Mouse (Mus musculus): ENCODE results near the gene Adnp. TPM values are rescaled to one million over a fixed set of nuclear protein-coding genes. Genes with fewer than 3 reads are reported as not detected.

Gene Adnp
- polyA plus RNA-seq, 1 experiment from 2014 or later = 13.1 TPM

DNA sequence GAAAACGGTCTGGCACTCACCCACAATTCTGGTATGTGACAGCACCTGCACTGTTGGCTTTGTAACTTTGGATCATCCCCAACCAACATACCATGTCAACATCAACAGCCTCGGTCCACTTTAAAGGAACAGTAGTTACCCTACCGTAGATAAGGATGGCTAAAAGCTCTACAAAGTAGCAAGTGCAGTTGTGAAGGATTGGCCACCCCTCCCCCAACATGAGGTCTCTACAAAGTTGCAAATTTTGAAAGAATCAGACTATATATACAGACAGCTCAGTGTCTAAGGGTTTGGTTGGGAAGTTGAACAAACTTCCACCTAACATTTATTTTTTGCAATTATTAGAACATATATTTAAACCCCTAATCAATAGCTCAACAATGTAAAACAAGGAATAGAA is 971 bp upstream of the Adnp start:
- Histone ChIP-seq H3K36me3 (ENCODE audit: insufficient read depth, low read length) (peaks cover 21% of the 10 kb centered on the region), H3K4me1 (replicated peaks; ENCODE audit: insufficient read depth, low read length) (peaks cover 7% of the 10 kb centered on the region; the same call in 1 of the 2 replicates), H3K4me3 (replicated peaks; ENCODE audit: low read depth, low read length) (no peak overlapping the region), H3K27me3 (ENCODE audit: insufficient read depth, low read length) (no peaks in the 10 kb centered on the region), H3K9me3 (replicated peaks; ENCODE audit: low read length) (no peaks in the 10 kb centered on the region), H3K4me2 (ENCODE audit: low read length) (no peak overlapping the region), H3K27ac (peak overlapping the region; percentile 99), H3K9ac (ENCODE audit: low read depth, low read length) (no peak overlapping the region)
- TF ChIP-seq CTCF (IDR thresholded peaks at IDR 0.05; ENCODE audit: low read depth) = no peak
- 95% methylated on average over 3 of the region's 3 CpGs for WGBS
- DNase-seq (ENCODE audit: low spot score) = no peak
- ATAC-seq (replicated peaks; ENCODE audit: low FRiP score, low read depth) = no peak

DNA sequence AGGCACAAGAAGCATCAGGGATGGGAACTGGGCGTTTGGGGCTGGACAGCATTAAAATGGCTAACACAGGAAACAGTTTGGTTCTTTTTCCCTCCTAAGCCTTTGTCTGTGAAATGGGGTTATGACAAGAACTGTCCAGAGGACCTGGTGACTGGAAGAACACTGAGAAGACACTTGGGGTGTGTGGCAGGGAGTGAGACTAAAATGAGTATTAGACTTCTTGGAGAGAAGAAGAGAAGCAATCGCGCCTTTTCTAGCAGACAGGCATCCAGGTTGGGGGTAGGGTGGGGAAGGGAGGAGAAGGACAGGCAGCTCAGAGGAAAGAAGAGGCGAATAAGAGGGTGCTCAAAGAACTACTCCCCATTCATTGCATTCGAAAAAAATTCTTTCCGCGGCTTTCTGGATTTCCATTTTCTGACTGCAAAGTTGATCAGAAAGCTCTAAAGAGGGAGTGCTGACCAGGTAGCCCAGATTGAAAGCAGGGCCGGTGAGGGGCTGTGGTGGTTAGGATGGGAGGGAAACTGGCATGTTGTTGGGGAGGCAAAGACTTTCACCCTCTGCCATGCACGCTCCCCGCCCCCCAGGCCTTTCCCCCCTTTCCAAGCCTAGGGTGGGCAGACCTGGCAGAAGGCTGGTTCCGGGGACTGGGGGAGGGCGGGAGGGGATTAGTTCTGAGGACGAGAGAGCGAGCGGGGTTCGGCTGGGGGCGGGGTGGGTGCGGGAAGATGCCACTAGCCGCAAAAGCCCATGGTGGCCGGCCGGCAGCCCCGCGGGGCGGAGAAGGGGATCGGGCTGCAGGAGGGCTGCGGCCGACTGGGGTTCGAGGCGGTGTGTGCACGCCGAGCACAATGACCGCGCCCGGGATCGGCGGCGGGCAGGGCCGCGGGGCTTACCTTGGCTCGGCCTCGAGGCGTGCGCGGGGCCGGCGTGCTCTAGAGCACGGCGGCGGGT is 956 bp downstream of the Adnp start:
- Histone ChIP-seq H3K4me2 (ENCODE audit: low read length) (peak overlapping the region; percentile 74), H3K9me3 (replicated peaks; ENCODE audit: low read length) (no peaks in the 10 kb centered on the region), H3K36me3 (ENCODE audit: insufficient read depth, low read length) (0 out of 2 replicates have a peak, but pooled peaks cover 5% of the 10 kb centered on the region), H3K4me1 (replicated peaks; ENCODE audit: insufficient read depth, low read length) (peaks cover 10% of the 10 kb centered on the region; the same call in 1 of the 2 replicates), H3K4me3 (replicated peaks; ENCODE audit: low read depth, low read length) (peak overlapping the region; percentile 98), H3K27ac (peak overlapping the region; percentile 99), H3K27me3 (ENCODE audit: insufficient read depth, low read length) (no peaks in the 10 kb centered on the region), H3K9ac (ENCODE audit: low read depth, low read length) (peak overlapping the region; percentile 100)
- peak; percentile 10 for ATAC-seq (replicated peaks; ENCODE audit: low FRiP score, low read depth)
- no peak for TF ChIP-seq CTCF (IDR thresholded peaks at IDR 0.05; ENCODE audit: low read depth)
- DNase-seq (ENCODE audit: low spot score) = peak; percentile 18
- WGBS = under 1% methylated on average over 48 of the region's 49 CpGs

DNA sequence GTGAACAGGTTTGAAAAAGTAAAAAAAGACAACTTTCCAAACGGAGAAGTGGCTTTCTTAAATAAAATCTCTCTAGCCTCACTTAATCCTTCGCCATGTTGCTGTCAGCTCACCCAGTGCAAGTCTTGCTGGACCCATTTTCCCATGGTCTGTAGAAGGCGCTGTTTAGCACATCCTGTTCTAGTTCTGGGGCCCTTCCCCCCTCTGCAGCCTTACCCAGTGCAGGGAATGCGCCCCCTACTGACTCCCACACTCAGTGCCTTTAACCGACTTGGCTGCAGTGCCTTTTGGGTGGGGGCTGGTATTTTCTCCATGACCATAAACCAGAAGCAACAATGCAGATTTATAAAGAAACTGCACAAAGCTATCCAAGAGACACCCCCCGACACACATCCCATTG is 1.6 kb downstream of the Adnp start:
- Histone ChIP-seq H3K4me2 (ENCODE audit: low read length) (peak overlapping the region; percentile 74), H3K9ac (ENCODE audit: low read depth, low read length) (peak overlapping the region; percentile 100), H3K4me3 (replicated peaks; ENCODE audit: low read depth, low read length) (peak overlapping the region; percentile 98), H3K36me3 (ENCODE audit: insufficient read depth, low read length) (no peaks in the 10 kb centered on the region), H3K27ac (peak overlapping the region; percentile 99), H3K9me3 (replicated peaks; ENCODE audit: low read length) (no peaks in the 10 kb centered on the region), H3K4me1 (replicated peaks; ENCODE audit: insufficient read depth, low read length) (peaks cover 12% of the 10 kb centered on the region; the same call in 1 of the 2 replicates), H3K27me3 (ENCODE audit: insufficient read depth, low read length) (no peaks in the 10 kb centered on the region)
- WGBS = 4% methylated on average over 6 of the region's 6 CpGs
- DNase-seq (ENCODE audit: low spot score) (peak; percentile 98), ATAC-seq (replicated peaks; ENCODE audit: low FRiP score, low read depth) (peak; percentile 41)
- TF ChIP-seq CTCF (IDR thresholded peaks at IDR 0.05; ENCODE audit: low read depth) = peak; percentile 99

DNA sequence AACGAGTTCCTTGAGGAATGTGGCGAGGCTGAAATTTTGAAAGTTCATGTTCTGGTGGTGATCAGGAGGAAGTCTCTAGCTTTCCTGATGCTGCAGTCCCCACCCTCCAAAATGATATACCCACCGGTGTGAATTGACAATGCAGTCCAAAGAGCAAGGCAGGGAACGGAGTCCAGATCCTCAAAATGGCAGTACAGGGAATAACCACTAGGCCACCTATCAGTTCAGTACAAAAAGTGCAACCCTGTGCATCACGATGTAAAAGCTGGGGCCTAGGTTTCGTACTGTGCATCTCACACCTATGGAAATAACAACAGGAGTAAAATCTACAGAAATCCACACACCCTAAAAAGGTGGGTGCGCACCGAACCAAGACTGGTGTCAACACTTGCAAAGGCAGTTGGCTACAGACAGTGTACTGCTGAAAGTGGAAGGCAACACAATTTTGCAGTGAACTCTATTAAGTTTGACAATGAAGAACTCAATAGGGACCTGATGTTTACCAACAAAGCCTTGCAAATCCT is 2.4 kb downstream of the Adnp start:
- H3K4me3 ChIP-seq (replicated peaks; ENCODE audit: low read depth, low read length) = peak overlapping the region; percentile 98
- no peak; the same call in 1 of the 2 replicates for TF ChIP-seq CTCF (IDR thresholded peaks at IDR 0.05; ENCODE audit: low read depth)
- no peak for ATAC-seq (replicated peaks; ENCODE audit: low FRiP score, low read depth)
- H3K36me3 ChIP-seq (ENCODE audit: insufficient read depth, low read length) = no peaks in the 10 kb centered on the region
- peak overlapping the region; percentile 74 for H3K4me2 ChIP-seq (ENCODE audit: low read length)
- H3K27me3 ChIP-seq (ENCODE audit: insufficient read depth, low read length) = no peaks in the 10 kb centered on the region
- 0 out of 2 replicates have a peak overlapping the region, but pooled peaks have one; percentile 10 for H3K9ac ChIP-seq (ENCODE audit: low read depth, low read length)
- peaks cover 14% of the 10 kb centered on the region for H3K4me1 ChIP-seq (replicated peaks; ENCODE audit: insufficient read depth, low read length)
- DNase-seq (ENCODE audit: low spot score) = no peak
- WGBS = 67% methylated on average over 8 of the region's 8 CpGs
- H3K27ac ChIP-seq = no peak overlapping the region
- no peaks in the 10 kb centered on the region for H3K9me3 ChIP-seq (replicated peaks; ENCODE audit: low read length)

DNA sequence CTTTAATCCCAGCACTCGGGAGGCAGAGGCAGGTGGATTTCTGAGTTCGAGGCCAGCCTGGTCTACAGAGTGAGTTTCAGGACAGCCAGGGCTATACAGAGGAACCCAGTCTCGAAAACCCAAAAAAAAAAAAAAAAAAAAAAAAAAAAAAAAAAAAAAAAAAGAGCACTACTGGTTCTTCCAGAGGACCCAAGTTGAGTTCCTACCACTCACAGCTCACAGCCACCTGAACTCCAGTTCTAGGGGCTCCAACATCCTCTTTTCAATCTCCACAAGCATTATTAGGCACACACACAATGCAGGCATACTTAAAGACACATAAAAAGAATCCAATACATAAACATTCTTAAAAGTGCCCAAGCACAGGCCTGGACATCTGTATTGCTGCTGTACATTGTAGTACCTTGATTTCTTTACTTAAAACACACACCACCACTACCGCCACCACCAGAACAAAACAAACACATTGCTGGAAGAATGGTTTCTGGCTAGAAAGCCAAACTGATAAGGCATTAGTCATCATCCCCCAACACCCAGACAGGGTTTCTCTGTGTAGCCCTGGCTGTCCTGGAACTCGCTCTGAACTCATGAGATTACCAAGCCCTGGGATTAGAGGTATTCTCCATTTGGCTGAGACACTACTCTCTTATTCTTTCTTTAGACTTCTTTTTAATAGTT is 6.8 kb downstream of the Adnp start:
- DNase-seq (ENCODE audit: low spot score) (no peak), ATAC-seq (replicated peaks; ENCODE audit: low FRiP score, low read depth) (no peak)
- Histone ChIP-seq H3K9me3 (replicated peaks; ENCODE audit: low read length) (no peaks in the 10 kb centered on the region), H3K36me3 (ENCODE audit: insufficient read depth, low read length) (peaks cover 12% of the 10 kb centered on the region; the same call in 1 of the 2 replicates), H3K27ac (no peak overlapping the region), H3K4me3 (replicated peaks; ENCODE audit: low read depth, low read length) (no peak overlapping the region), H3K4me1 (replicated peaks; ENCODE audit: insufficient read depth, low read length) (peaks cover 17% of the 10 kb centered on the region), H3K9ac (ENCODE audit: low read depth, low read length) (no peak overlapping the region), H3K4me2 (ENCODE audit: low read length) (no peak overlapping the region), H3K27me3 (ENCODE audit: insufficient read depth, low read length) (no peaks in the 10 kb centered on the region)
- TF ChIP-seq CTCF (IDR thresholded peaks at IDR 0.05; ENCODE audit: low read depth) = no peak
- 71% methylated on average over 5 of the region's 5 CpGs for WGBS

DNA sequence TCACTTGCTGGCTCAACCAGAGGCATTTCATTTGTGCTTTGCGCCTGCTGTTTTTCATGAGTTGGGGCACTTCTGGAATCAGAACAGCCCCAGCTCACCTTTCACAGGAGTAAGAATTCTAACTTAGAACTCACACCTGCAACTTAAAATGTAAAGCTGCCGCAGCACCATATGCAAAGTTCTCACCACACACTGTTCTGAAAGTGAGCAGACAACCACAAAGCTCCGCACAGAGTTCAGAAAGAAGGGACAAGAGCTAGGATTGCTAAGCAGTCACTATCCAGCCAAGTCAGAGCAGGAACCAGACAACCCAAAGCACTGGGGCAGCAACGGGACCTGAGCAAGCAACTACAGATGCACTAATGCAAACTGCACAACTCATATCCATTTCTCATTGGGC is 7.4 kb downstream of the Adnp start:
- WGBS = 75% methylated on average over 4 of the region's 4 CpGs
- Histone ChIP-seq H3K4me3 (replicated peaks; ENCODE audit: low read depth, low read length) (no peak overlapping the region), H3K9me3 (replicated peaks; ENCODE audit: low read length) (no peaks in the 10 kb centered on the region), H3K36me3 (ENCODE audit: insufficient read depth, low read length) (peaks cover 16% of the 10 kb centered on the region; the same call in 1 of the 2 replicates), H3K27ac (no peak overlapping the region), H3K27me3 (ENCODE audit: insufficient read depth, low read length) (no peaks in the 10 kb centered on the region), H3K4me1 (replicated peaks; ENCODE audit: insufficient read depth, low read length) (peaks cover 13% of the 10 kb centered on the region), H3K9ac (ENCODE audit: low read depth, low read length) (no peak overlapping the region), H3K4me2 (ENCODE audit: low read length) (no peak overlapping the region; the same call in 1 of the 2 replicates)
- no peak for ATAC-seq (replicated peaks; ENCODE audit: low FRiP score, low read depth)
- DNase-seq (ENCODE audit: low spot score) = no peak
- TF ChIP-seq CTCF (IDR thresholded peaks at IDR 0.05; ENCODE audit: low read depth) = no peak
